Mouse (Mus musculus) adrenal gland, postnatal 36 days (tissue): ENCODE measurements at regions not wholly inside any gene's neighbourhood (a gene's known extent, or its start where the extent isn't known, plus 50 kb on each side); places are given as distances from the start of the nearest gene placed in this dataset.

Source experiments
- DNase-seq, 2 experiments: peaks; one replicate each; pipeline ENCODE4 v3.0.0; 2021; ENCODE audit warnings: mixed read lengths in 1 of 2

DNA sequence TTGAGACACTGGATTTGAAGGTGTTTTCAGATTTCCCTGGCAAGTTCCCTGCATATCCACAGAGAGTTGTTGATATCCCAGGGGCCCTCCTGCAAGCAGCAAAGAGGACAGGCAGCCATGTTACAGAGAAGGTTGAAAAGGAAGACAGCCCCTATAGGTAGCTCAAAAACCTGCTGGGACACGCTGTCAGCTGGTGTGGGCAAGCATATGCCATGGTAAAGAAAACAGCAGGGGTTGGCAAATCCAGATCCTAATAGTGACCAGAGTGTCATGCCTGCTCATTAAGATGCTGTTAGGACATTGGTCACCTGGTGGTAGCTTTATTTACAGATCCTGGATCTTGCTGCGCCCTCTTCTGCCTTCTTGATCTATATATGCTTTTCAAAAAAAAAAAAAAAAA, 397.6 kb downstream of the Tns1 start:
- DNase-seq: no peak

DNA sequence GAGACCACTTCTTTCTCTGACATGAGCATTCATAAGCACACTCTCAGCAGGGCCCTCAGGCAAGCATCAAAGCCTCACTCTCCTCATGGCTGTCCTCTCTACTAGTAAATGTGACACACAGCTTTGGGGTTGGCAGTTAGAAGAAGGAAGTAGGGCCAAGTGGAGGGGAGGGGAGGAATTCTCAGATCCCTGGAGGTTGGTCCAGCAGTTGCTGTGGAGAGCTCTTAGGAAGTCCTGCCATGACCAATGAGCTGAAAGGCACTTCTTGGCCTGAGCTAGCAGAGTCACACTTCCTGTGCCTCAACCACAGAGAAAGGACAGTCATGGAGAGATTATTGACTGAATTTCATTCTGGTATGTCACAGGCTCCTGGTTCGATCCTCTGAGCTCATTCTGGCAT, 398.8 kb downstream of the Tns1 start:
- DNase-seq: no peak

DNA sequence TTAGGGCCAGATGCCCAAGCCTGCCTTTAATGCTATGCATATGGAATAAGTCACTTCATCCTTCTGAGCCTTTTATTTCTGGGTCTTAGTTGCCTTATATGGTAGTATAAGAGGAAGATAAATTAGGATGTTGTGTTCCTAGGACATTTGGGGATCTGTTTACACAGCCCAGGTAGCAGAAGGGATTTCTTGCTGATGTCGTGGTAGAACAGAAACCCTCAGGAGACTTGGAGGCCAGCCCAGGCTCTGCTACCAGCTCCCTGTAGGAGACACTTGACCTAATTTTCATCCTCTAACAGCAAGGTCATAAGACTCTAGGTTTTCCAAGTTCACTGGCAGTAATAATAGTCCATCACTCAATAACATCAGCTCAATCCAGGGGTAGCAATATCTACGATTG, 399.7 kb downstream of the Tns1 start:
- DNase-seq: no peak

DNA sequence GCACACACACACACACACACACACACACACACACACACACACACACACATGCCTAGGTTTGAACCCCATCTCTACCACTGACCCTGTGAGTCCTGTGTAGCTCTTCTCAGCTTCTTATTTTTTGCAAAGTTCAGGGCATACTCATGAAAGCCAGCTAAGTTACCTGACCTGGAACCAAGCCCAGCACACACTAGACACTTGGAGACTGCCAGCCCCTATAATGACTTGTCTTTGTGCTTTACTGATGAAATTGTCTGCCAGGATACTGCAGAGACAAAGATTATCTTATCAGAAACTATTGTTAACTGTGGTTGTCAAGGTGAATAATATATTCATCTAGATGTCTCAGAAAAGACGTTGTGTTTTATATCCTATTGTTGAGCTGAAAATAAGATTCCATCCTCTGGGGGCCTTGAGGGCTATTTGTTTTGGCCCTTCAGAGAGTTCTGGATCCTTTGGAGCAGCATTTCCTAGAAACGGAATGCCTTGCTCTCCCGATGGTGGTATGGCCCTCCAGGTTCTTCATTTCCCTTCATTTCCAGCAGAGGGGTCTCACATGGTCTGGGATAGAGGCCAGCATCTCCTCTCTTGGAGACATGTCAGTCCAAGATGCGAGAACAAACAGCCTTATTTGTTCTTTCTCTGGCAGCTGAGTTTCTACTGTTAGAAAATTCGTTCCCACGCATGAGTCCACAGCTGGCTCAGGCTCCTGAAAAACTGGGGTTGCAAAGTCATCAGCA, 402.6 kb downstream of the Tns1 start:
- DNase-seq: no peak

DNA sequence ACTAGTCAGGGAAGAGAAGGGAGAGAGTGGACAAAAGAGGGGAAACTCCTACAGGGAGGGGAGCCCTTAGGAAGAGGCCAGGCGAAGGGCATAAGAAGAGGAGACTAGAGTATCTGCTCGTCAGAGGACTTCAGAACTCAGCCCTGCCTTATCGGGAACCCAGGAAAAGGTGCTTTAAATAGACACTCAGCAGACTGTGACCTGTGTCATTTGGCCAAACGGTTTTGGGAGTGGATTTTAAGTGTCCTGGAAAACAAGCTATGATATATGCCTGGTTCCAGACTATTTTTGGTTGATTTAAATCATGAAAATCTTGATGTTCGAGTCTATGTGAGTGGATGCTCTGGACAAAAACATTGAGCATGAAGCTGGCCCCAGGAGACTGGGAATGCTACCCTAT, 405.8 kb downstream of the Tns1 start:
- no peak for DNase-seq

DNA sequence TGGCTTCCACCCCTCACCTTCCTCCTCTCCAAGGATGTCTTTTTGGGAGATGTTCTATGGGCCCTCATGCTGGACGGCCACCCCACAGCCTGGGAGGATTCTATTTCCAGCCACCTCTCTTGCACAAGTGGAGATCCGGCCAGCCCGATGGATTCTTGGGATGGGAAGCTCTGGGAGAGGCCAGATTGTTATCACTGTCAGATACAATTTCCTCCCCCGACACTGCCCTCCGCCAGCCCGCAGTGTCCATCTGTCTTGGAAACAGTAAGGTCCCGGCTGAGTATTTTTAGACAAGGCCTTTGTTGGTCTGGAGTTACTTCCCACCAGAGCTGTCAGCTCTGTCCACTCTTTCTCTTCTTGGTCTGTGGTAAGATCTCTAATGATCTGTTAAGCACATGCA, 406.8 kb downstream of the Tns1 start:
- DNase-seq: peak; percentile 42 to 48

DNA sequence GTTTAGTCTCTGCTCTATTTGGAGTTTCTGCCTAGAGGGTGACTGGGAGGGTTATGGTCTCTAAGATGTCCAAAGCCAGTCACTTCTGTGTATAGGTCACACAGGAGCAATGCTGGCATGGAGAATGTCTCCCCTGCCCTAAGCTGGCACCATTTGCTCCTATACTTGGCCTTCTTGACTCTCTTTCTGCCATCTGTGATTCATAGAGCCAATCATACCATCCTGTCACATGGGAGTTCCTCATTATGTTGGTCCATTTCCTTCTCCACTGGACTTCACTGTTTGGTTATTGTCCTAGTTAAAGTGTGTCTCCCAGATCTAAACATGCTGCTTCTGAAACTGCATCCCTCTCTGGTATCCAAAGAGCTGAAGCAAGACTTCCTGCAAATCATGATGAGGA, 407.3 kb downstream of the Tns1 start:
- no peak for DNase-seq

DNA sequence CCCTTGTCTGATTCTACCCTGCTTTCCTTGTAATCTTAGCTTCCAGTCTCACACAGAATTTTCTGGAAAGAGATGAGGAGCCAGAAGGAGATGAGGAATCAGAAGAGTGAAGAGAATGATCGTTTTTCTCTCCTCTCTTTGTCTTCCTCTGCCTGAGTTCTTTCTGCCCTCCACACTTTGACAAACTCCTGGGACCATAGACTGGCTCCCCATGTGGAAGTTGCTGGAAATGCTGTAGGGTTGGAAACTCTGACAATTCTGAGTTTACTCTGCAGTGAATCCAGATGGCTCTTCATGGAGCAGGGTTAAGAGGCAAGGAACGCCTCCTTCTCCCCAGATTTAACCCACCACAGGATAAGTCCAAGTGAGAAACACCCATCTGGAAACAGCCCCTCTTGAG, 408.7 kb downstream of the Tns1 start:
- no peak for DNase-seq

DNA sequence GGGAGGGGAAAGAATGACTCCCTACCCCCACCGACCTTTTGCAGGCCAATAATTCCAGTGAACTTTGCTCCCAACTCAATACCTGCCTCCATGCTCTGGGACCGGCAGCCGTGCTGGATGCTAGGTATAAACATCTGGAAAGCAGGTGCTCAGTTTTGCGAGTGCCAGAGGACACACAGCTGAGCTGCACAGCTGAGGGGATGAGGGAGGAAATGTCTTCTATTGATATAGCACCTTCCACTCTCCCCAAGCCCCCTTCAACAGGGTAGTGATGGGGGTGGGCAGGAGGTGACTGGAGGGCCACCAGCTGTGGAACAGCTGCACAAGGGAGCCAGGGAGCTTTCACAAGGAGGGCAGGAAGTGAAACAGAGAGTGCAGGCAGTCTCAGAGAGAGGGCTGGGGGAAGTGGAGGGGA, 421.8 kb downstream of the Tns1 start:
- DNase-seq: no peak

DNA sequence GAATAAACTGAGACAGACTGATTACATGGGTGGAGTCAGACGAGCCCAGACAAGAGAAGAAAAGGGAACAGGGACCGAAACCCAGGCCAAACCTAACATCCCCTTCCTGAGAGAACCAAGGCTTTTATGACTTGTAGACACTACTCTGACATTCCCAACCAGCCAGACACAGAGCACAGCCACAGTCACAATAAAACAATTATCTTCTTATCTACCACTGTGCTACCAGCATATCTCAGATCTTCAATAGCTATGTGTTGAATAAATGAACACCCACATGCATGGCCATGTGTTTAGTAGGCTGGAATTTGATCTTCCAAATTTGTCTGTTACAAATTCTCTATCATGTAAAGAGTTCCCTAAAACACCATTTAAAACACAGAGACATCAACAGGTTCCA, 430.7 kb downstream of the Tns1 start:
- DNase-seq: no peak

DNA sequence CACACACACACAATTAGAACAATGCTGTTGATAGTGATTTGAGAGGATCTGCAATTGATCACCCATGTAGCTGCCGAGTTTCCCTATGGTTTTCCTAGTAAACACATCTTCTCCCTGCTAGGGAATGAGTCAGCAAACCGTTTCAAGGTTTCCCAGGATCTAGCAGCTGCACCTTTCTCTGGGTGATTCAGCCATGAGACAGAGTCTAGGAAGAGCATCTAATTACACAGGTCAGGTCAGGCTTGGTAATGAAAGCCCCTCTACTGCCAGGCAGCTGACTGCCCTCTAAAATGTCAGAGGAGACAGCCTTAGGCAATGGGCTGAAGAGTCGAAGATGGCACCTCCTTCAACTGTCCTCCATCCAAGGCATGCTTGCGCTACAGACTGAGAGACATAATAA, 438.5 kb downstream of the Tns1 start:
- peak in 1 of 2 experiments; percentile 7 for DNase-seq

DNA sequence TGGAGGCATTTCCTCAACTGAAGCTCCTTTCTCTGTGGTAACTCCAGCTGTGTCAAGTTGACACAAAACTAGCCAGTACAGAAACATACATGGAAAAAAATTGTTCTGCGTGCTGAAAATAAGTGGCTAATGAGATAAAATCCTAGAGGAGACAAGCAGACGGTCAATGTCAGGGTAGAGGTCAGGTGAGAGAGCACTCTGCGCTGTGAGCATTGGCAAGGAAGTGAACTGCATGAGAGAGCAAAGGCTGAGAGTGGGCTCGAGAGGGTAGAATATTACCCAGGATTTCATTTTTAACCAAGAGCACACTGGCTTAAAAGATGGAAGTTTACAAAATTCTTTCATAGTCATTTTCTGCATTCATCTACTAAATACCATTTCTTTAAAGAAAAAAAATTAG, 439.2 kb downstream of the Tns1 start:
- DNase-seq: no peak

DNA sequence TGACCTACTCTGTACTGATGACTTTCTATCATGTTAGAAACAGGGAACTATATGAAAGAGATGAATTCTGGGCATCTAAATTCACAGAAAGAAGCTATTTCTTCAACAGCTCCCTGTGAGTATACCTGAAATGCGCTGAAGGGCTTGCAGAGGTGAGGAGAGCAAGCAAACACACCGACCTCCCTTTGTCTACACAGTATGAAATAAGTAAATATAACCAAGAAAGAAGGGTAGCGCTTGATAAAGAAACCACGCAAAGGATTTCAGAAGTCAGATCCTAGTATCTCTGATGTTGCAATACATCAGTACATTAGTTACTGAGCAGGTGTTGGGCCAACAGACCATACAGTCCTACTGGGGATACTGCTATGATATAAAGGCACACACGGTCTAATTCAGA, 440.1 kb downstream of the Tns1 start:
- DNase-seq: no peak

DNA sequence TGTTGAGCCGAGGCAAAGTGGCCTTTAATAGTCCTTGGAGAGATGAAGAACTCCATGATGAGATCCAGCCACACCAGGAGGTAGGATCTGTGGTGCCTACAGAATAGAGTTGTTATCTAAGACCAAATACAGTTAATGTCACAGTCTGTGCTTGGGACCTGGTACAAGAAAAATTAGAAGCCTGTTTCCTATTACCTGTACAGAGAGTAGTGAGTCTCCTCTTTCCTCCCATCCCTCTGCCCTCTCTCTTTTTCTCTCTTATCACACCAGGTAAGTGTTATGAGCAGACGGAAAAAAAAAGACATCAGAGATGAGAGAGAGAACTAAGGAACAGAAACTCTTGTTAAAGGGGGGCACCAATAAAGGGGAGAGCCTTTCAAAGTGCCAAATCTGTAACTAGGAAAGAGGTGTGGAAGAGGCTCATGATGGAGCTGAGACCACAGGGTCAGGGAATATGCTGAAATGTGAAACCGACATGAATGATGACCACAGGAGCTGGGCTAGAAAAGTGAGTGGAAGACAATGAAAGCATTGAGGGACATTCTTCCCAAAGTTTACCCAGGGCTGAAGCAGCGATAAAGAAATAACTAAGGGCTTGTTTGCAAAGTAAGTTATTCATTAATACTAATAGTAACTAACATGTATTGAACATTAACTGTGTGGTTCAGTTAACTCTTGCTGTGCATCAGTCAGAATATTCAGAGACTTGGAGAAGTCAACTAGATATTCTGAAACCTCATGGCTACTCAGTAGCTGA, 440.9 kb downstream of the Tns1 start:
- no peak for DNase-seq

DNA sequence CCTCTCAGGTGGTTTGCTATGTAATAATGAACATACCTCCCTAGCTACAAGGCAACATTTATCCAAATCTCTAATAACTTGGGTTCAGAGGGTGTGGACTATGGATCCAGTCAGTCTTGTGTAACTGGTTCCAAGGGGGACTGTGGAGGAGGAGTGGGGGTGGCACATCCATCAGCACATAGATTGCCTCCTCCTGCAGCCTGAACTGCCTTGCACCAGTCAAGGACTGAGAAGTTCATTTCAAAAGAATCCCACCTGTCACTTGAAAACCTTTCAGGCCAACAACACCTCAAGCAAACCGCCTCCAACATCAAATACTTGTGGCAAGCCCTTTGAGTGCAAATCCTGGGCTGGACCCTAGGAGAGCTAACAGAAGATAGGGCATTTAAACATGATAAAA, 442.6 kb downstream of the Tns1 start:
- no peak for DNase-seq

DNA sequence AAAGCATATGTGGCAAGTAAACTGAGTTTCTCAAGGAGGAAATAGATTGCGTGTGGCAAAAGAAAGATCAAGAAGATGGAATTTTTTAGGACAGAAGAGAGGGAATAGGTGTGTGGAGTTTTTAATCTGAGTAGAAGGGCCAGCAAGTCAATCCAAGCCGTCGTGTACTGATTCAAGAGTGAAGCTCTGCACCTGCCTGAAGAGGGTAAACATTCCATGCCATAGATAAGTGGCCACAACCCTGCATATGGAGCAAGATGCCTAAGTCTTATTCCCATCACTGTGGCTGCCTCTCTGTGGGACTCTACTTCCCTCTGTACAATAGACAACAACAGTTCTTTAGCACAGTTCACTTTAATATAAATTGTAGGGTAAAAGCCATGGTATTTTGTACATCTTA, 443.4 kb downstream of the Tns1 start:
- no peak for DNase-seq

DNA sequence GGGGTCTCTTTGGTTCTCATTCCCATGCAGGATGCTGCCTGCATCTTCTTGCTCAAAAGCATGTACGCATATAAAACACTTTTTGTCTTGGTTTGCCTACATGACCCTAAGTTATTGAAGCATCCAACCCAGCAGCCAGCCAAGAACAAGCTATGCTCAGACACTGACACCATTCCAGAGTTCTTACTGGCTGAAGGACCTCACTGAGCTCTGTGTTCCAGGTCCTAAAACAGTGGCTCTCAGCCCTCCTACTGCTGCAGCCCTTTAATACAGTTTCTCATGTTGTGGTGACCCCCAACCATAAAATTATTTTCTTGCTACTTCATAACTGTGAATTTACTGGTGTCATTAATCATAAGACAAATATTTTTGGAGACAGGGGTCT, 450.4 kb downstream of the Tns1 start:
- DNase-seq: no peak

DNA sequence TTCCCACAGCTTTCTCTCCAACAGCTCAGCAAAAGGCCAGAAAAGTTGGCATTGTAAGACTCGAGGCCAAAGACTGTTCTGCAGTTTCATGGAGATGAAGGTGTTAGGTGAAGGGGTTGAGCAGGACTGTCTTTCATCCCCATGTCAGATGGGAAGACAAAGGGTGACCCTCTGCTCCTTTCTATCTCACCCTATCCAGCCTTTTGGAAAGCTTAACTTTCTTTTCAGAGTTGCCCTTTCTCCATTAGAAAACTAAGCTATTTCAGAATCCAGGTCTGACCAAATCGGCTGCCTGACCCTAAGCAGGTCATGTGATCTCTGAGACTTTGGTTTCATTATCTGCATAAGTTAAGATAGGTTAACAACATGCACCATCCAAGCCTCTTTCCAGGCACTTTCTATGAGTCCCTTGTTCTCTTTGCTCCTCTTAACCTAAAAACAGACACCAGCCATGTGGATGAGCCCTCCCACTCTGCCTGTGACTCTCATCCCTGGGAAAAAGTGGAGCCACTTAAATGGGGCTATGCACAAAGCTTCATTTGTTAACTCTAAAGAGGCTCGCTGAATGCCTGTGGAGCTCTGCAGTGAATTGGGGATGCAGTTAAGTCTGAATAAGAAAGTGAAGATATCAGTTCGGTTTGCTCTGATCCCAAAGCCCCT, 450.9 kb downstream of the Tns1 start:
- no peak for DNase-seq

DNA sequence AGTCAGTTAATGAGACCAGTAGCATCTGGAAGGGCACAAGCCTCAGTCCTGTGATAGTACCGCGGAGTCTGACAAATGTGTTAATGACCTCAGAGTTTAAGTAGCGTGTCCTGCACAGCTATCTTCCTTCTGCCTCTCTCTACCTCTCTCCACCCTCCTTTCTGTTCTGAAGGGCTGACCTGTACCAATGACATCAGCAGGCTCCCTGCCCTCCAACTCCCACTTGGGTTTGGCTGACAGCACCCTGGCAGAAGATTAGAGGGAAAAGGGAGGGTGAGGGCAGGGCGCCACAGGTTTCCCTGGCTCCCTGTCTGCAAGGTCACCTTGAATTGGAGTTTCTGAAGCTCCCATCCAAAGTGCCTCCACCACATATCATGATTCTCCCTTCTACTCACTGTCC, 452.0 kb downstream of the Tns1 start:
- DNase-seq: peak; percentile 52 to 65

DNA sequence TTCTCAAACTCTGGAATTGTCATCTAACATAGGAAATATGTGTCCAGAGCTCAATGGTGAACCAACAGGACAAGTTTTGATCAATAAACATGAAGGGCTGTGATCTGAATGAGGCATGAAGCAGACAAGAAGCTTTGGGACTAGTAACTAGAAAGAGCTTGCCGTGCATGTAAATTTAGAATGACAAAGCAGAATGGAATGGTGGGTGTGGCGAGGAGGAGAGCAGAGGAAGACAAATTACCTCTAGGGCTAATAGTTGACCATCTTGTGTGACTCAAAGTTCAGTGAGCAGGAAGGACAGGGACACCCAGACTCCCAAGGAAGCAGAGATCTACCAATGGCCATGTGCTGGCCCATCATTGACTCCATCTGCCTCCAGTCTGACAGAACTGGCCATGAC, 455.6 kb downstream of the Tns1 start:
- DNase-seq: no peak

DNA sequence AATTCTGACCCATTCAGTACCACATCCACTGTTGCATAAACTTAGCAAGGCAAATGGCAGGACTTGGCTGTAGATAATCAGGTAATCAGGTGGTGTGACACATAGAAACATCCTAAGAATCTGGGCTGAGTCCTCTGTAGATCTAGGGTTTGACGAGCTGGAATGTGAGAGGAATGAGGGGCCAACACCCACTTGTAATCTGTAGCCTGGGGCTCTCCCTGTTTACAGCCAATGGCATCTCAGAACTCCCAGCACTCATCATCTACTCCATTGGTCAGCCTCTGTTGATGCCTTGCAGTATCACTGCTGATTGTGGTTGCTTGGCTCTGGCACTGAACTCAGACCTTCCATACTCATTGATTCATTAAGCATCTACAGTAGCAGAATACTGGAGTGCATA, 460.7 kb downstream of the Tns1 start:
- DNase-seq: no peak

DNA sequence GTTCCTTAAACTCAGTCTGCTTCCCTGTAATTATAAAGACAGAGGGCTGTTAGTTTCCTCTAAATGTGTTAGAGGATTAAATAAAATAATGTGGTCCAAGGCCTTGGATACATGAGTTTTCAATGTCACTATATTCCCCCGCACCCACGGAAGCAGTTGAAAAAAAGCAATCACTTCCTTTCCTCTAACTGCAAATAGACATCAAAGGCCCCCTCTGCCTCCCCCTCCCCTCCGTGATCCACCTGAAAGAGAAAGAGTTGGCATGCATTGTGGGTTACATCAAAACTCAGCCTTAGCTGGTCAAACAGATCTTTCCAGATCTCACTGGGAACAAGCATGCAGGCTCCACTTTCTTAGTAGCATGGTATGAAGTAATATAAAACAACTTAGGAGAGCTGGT, 479.2 kb downstream of the Tns1 start:
- peak in 1 of 2 experiments; percentile 4 for DNase-seq

DNA sequence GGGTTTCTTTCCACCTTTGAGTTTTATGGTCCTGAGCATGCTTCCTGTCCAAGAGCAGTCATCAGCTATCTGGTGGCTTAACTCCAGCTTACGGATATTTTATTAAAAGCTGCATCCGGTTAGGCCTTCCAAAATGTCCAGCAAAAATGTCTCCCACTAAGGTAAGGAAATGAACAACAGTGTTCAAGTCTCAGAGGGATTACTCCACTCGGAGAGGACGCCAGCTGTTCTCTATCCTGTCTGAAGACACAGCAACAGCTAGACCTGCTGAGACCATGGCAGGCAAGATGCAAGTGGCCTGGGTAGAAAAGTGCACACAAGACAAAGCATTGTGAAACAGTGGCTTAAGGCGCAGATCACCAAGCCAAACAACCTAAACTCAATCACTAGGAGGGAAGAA, 479.9 kb downstream of the Tns1 start:
- DNase-seq: no peak

DNA sequence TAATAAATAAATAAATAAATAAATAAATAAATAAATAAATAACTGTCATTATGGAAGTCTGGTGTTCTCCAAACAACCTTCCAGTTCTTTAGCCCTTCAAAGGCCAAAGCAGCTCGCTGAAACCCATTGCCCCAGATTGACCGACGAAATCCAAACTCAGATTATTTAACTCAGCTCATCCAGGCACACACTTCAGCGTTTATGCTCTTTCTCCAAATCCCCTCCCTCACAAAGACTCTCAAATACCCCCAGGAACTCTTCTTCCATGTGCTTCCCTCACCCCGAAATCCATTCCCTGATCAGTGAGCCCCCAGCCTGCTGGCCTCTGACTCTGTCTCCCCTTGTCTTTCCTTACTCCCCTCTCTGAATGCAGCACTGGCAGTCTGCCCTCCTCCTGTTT, 480.8 kb downstream of the Tns1 start:
- DNase-seq: no peak
